In the genomic region with DNA sequence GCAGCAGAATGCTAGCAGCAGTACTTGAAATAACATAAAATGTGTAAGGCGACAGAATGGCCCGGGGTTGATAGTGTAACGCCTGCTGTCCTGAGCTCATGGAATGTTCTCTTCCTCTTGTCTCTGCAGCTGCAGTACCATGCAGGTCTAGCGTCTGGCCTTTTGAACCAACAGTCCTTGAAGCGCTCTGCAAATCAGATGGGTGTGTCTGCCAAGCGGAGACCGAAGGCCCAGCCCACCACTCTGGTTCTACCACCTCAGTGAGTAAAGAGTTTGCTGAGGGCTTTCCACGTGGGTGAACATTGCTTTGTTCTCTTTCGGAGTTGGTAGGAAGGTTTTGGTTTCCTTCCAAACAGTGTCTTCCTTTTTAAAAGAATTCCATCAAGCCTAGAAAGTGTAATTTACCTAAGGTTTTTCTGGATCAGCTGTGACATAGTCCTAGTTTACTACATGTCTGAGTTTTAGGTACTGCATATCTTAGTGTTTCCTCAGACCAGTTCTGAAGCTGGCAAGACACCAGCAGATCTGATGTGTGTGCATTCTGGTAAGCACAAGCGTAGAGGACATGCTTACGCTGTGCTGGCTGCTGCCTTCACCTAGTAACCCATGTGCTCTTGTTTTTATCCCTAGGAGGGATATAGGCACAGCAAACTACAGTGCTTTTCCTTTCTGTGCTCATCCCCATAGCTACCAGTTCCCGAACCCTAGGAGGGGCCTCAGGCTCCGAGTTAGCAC, we compare ENCODE assay signal across 11 mouse cellular contexts.
DNase-seq lines count a peak whose midpoint lies in the region; ATAC-seq and TF ChIP-seq lines count a peak whose summit lies in the region.
"Had no signal": no experiment of that assay in that cellular context is flagged by ENCODE, and none has a peak within 500 bp of the region (broad histone marks: within the 10 kb centered on the region; RNA-seq: fewer than 3 reads in every experiment).

No protein-coding gene starts in this region.

- H3K4me2 ChIP-seq in heart, embryonic 16.5 days (ENCODE audit: low read depth, low read length) = no peak overlapping the region
- H3K4me2 ChIP-seq: liver, embryonic 12.5 days had no signal

- no peaks in the 10 kb centered on the region for H3K27me3 ChIP-seq in heart, embryonic 16.5 days (ENCODE audit: control insufficient read depth, insufficient read depth, low read length)
- H3K27me3 ChIP-seq: liver, embryonic 12.5 days had no signal

- H3K9me3 ChIP-seq in heart, embryonic 16.5 days (replicated peaks; ENCODE audit: control insufficient read depth, low read length) = no peaks in the 10 kb centered on the region
- H3K9me3 ChIP-seq: liver, embryonic 12.5 days; megakaryocyte, embryonic 14.5 days had no signal

- no peaks in the 10 kb centered on the region for H3K36me3 ChIP-seq in heart, embryonic 16.5 days (ENCODE audit: control insufficient read depth, insufficient read depth)

- DNase-seq in heart, postnatal 14 days = no peak
- DNase-seq in ES-CJ7 (ENCODE audit: low read depth, low spot score) (peak; percentile 31), ZHBTc4 (ENCODE audit: low read depth, low spot score) (peak; percentile 50)
- DNase-seq in lung, postnatal 25 days (ENCODE audit: low spot score) = peak; percentile 46
- no peak for DNase-seq in gastrocnemius, adult 2 months
- no peak for DNase-seq in urinary bladder, postnatal 36 days (ENCODE audit: low spot score in 2 of 2)
- DNase-seq: adrenal gland, postnatal 10 days; layer of hippocampus, adult 9-11 months had no signal

- no peak overlapping the region for H3K27ac ChIP-seq in heart, embryonic 16.5 days (ENCODE audit: low read length)
- H3K27ac ChIP-seq in gastrocnemius, adult 2 months = no peak overlapping the region
- H3K27ac ChIP-seq: liver, embryonic 12.5 days had no signal

- 38% methylated on average over 13 of the region's 13 CpGs for WGBS in heart, embryonic 16.5 days

- H3K9ac ChIP-seq in heart, embryonic 16.5 days (ENCODE audit: low read length) = no peak overlapping the region
- H3K9ac ChIP-seq: liver, embryonic 12.5 days had no signal

- peak; percentile 58 for ATAC-seq in heart, embryonic 16.5 days (replicated peaks; ENCODE audit: extremely low read depth, insufficient read depth, low FRiP score)
- ATAC-seq: liver, embryonic 12.5 days had no signal

- H3K4me1 ChIP-seq in heart, embryonic 16.5 days (ENCODE audit: control insufficient read depth, insufficient read depth, low read length) = peaks cover 21% of the 10 kb centered on the region

- intact Hi-C loops in heart, postnatal 14 days (cut with DNase I) = no loop called here
- intact Hi-C loops in gastrocnemius, adult 2 months (cut with DNase I) = no loop called here

- no peak overlapping the region for H3K4me3 ChIP-seq in heart, embryonic 16.5 days (ENCODE audit: low read length)
- no peak overlapping the region for H3K4me3 ChIP-seq in gastrocnemius, adult 2 months
- H3K4me3 ChIP-seq: liver, embryonic 12.5 days; megakaryocyte, embryonic 14.5 days had no signal

- TF ChIP-seq CTCF in gastrocnemius, adult 2 months (IDR thresholded peaks at IDR 0.05) = no peak

Comparison
In these comparisons a context has a peak if more than half of its experiments do, and no peak if none do; other contexts are left out.
1. DNase-seq: peak in ES-CJ7 (single experiment), ZHBTc4 (single experiment) and lung, postnatal 25 days (single experiment); none in heart, postnatal 14 days (0 of 2), gastrocnemius, adult 2 months (single experiment) and urinary bladder, postnatal 36 days (0 of 2).